Mouse (Mus musculus): ENCODE data around the gene Nmur1. TPM values are rescaled to one million over a fixed set of nuclear protein-coding genes. Genes with fewer than 3 reads are reported as not detected.
"Not testable (repeated sequence)": the region's sequence is repeated elsewhere in the genome, so short reads cannot be mapped to it uniquely, and the experiment has no call there.

Nmur1 gene
- polyA plus RNA-seq, 1 experiment from 2014 or later: not detected

- 49% methylated on average over 4 of the region's 4 CpGs for WGBS
- Histone ChIP-seq H3K36me3 (ENCODE audit: control insufficient read depth, insufficient read depth, low read length) (peaks cover 17% of the 10 kb centered on the region; the same call in 1 of the 2 replicates), H3K27me3 (ENCODE audit: control insufficient read depth, insufficient read depth, low read length) (no peaks in the 10 kb centered on the region), H3K4me1 (ENCODE audit: control insufficient read depth, insufficient read depth, low read length) (no peaks in the 10 kb centered on the region), H3K9ac (replicated peaks; ENCODE audit: low read depth, low read length) (no peak overlapping the region), H3K4me2 (replicated peaks; ENCODE audit: low read depth, low read length) (no peak overlapping the region), H3K4me3 (ENCODE audit: low read depth, low read length) (no peak overlapping the region), H3K27ac (ENCODE audit: low read length) (no peak overlapping the region), H3K9me3 (ENCODE audit: control insufficient read depth, low read depth, low read length) (no peaks in the 10 kb centered on the region)
- ATAC-seq (ENCODE audit: insufficient number of reproducible peaks, insufficient read depth, low FRiP score, low read depth): no peak
Observed at GRCm38 (mm10) chr1:86343969-86344861, 81.8 kb downstream of the Nmur1 start.

GRCm38 (mm10) chr1:86343087-86343645 is 82.9 kb downstream of the Nmur1 start:
- Histone ChIP-seq H3K27ac (ENCODE audit: low read length) (no peak overlapping the region), H3K4me1 (ENCODE audit: control insufficient read depth, insufficient read depth, low read length) (no peaks in the 10 kb centered on the region), H3K4me2 (replicated peaks; ENCODE audit: low read depth, low read length) (no peak overlapping the region), H3K9me3 (ENCODE audit: control insufficient read depth, low read depth, low read length) (no peaks in the 10 kb centered on the region), H3K4me3 (ENCODE audit: low read depth, low read length) (no peak overlapping the region), H3K27me3 (ENCODE audit: control insufficient read depth, insufficient read depth, low read length) (no peaks in the 10 kb centered on the region), H3K36me3 (ENCODE audit: control insufficient read depth, insufficient read depth, low read length) (peaks cover 7% of the 10 kb centered on the region; the same call in 1 of the 2 replicates), H3K9ac (replicated peaks; ENCODE audit: low read depth, low read length) (no peak overlapping the region)
- 98% methylated on average over 1 of the region's 1 CpGs for WGBS
- no peak; the same call in 1 of the 2 replicates for ATAC-seq (ENCODE audit: insufficient number of reproducible peaks, insufficient read depth, low FRiP score, low read depth)

- no peak for ATAC-seq (ENCODE audit: insufficient number of reproducible peaks, insufficient read depth, low FRiP score, low read depth)
- Histone ChIP-seq H3K27ac (ENCODE audit: low read length) (no peak overlapping the region), H3K9me3 (ENCODE audit: control insufficient read depth, low read depth, low read length) (no peaks in the 10 kb centered on the region), H3K9ac (replicated peaks; ENCODE audit: low read depth, low read length) (no peak overlapping the region), H3K4me1 (ENCODE audit: control insufficient read depth, insufficient read depth, low read length) (no peaks in the 10 kb centered on the region), H3K27me3 (ENCODE audit: control insufficient read depth, insufficient read depth, low read length) (no peaks in the 10 kb centered on the region), H3K4me3 (ENCODE audit: low read depth, low read length) (no peak overlapping the region), H3K4me2 (replicated peaks; ENCODE audit: low read depth, low read length) (no peak overlapping the region), H3K36me3 (ENCODE audit: control insufficient read depth, insufficient read depth, low read length) (peaks cover 1% of the 10 kb centered on the region; the same call in 1 of the 2 replicates)
- 84% methylated on average over 2 of the region's 2 CpGs for WGBS
Observed at GRCm38 (mm10) chr1:86342371-86342770, 83.7 kb downstream of the Nmur1 start.

GRCm38 (mm10) chr1:86341096-86341495 is 84.9 kb downstream of the Nmur1 start:
- H3K4me3 ChIP-seq (ENCODE audit: low read depth, low read length); H3K9me3 ChIP-seq (ENCODE audit: control insufficient read depth, low read depth, low read length); H3K4me2 ChIP-seq (replicated peaks; ENCODE audit: low read depth, low read length); ATAC-seq (ENCODE audit: insufficient number of reproducible peaks, insufficient read depth, low FRiP score, low read depth); H3K36me3 ChIP-seq (ENCODE audit: control insufficient read depth, insufficient read depth, low read length); H3K27me3 ChIP-seq (ENCODE audit: control insufficient read depth, insufficient read depth, low read length); H3K27ac ChIP-seq (ENCODE audit: low read length); H3K4me1 ChIP-seq (ENCODE audit: control insufficient read depth, insufficient read depth, low read length); H3K9ac ChIP-seq (replicated peaks; ENCODE audit: low read depth, low read length): not testable (repeated sequence)
- 83% methylated on average over 2 of the region's 2 CpGs for WGBS

- Histone ChIP-seq H3K4me2 (replicated peaks; ENCODE audit: low read depth, low read length) (no peak overlapping the region), H3K9ac (replicated peaks; ENCODE audit: low read depth, low read length) (no peak overlapping the region), H3K27me3 (ENCODE audit: control insufficient read depth, insufficient read depth, low read length) (no peaks in the 10 kb centered on the region), H3K36me3 (ENCODE audit: control insufficient read depth, insufficient read depth, low read length) (no peaks in the 10 kb centered on the region), H3K9me3 (ENCODE audit: control insufficient read depth, low read depth, low read length) (no peaks in the 10 kb centered on the region), H3K4me1 (ENCODE audit: control insufficient read depth, insufficient read depth, low read length) (no peaks in the 10 kb centered on the region), H3K27ac (ENCODE audit: low read length) (no peak overlapping the region), H3K4me3 (ENCODE audit: low read depth, low read length) (no peak overlapping the region)
- ATAC-seq (ENCODE audit: insufficient number of reproducible peaks, insufficient read depth, low FRiP score, low read depth): peak; percentile 46; the same call in 1 of the 2 replicates
- 26% methylated on average over 4 of the region's 4 CpGs for WGBS
Observed at GRCm38 (mm10) chr1:86339156-86339812, 86.7 kb downstream of the Nmur1 start.

- Histone ChIP-seq H3K9ac (replicated peaks; ENCODE audit: low read depth, low read length) (no peak overlapping the region), H3K36me3 (ENCODE audit: control insufficient read depth, insufficient read depth, low read length) (no peaks in the 10 kb centered on the region), H3K4me2 (replicated peaks; ENCODE audit: low read depth, low read length) (no peak overlapping the region), H3K4me1 (ENCODE audit: control insufficient read depth, insufficient read depth, low read length) (no peaks in the 10 kb centered on the region), H3K9me3 (ENCODE audit: control insufficient read depth, low read depth, low read length) (no peaks in the 10 kb centered on the region), H3K27me3 (ENCODE audit: control insufficient read depth, insufficient read depth, low read length) (no peaks in the 10 kb centered on the region), H3K27ac (ENCODE audit: low read length) (no peak overlapping the region), H3K4me3 (ENCODE audit: low read depth, low read length) (no peak overlapping the region)
- ATAC-seq (ENCODE audit: insufficient number of reproducible peaks, insufficient read depth, low FRiP score, low read depth): no peak
- WGBS: 21% methylated on average over 2 of the region's 2 CpGs
Observed at GRCm38 (mm10) chr1:86336330-86336729, 89.7 kb downstream of the Nmur1 start.

Small RNA genes lying within 50 kb of the gene (microRNA-seq; reads per million reads assigned to microRNA genes)
- gene mmu-mir-3535: 69.7 reads per million, percentile 43 among the genes with 10 or more reads in this experiment

Other genes starting within 250 kb of the Nmur1 start
- gene B3gnt7, start 123.4 kb downstream of the Nmur1 start, polyA plus RNA-seq (2014; fragmentation: Nextera tagmentation; extraction: Ambion mirVana): 6.7 and 7.3 TPM in 2 replicates
- 335 and 360 TPM in 2 replicates for gene Ncl, start 66.8 kb downstream of the Nmur1 start, polyA plus RNA-seq (2014; fragmentation: Nextera tagmentation; extraction: Ambion mirVana)
- not detected in 2 replicates for gene Tex44, start 101 bp upstream of the Nmur1 start, polyA plus RNA-seq (2014; fragmentation: Nextera tagmentation; extraction: Ambion mirVana)
- 2,677 and 2,766 TPM in 2 replicates for gene Ptma, start 100.5 kb upstream of the Nmur1 start, polyA plus RNA-seq (2014; fragmentation: Nextera tagmentation; extraction: Ambion mirVana)
- gene Pde6d, start 156.4 kb upstream of the Nmur1 start, polyA plus RNA-seq (2014; fragmentation: Nextera tagmentation; extraction: Ambion mirVana): 48.4 and 56.6 TPM in 2 replicates
- gene Cops7b, start 156.7 kb upstream of the Nmur1 start, polyA plus RNA-seq (2014; fragmentation: Nextera tagmentation; extraction: Ambion mirVana): 38.2 and 38.9 TPM in 2 replicates
- 1.2 and 3.0 TPM in 2 replicates for gene Nppc, start 244.3 kb upstream of the Nmur1 start, polyA plus RNA-seq (2014; fragmentation: Nextera tagmentation; extraction: Ambion mirVana)

Data from stomach, embryonic 14.5 days (tissue).